Mouse (Mus musculus) CD8-positive naive resting alpha-beta T cell, adult 2 months (primary cell): ENCODE results near the gene 4931429L15Rik.
"Not testable (repeated sequence)": the region's sequence is repeated elsewhere in the genome, so short reads cannot be mapped to it uniquely, and the experiment has no call there.

Source experiments
- DNase-seq, 2 experiments: peaks; one replicate each; pipeline ENCODE4 v3.0.0; 2022; ENCODE audit warnings: low read depth in 2 of 2, low spot score in 2 of 2

Gene 4931429L15Rik

GRCm38 (mm10) chr9:46319886-46320285, at the start of gene 4931429L15Rik:
Gene 4931429L15Rik, minus strand, starts transcription at chr9:46319986.
- not testable (repeated sequence) for DNase-seq

GRCm38 (mm10) chr9:46362459-46362858, 42.7 kb upstream of the 4931429L15Rik start:
- no peak for DNase-seq

- DNase-seq, result no peak
Measured at GRCm38 (mm10) chr9:46361461-46362111, 41.8 kb upstream of the 4931429L15Rik start.

- peak; percentile 19 to 34 for DNase-seq
Measured at GRCm38 (mm10) chr9:46353992-46354391, 34.2 kb upstream of the 4931429L15Rik start.

- no peak for DNase-seq
Measured at GRCm38 (mm10) chr9:46353330-46353724, 33.5 kb upstream of the 4931429L15Rik start.

- no peak for DNase-seq
Measured at GRCm38 (mm10) chr9:46352651-46353329, 33.0 kb upstream of the 4931429L15Rik start.

GRCm38 (mm10) chr9:46350451-46350981, 30.7 kb upstream of the 4931429L15Rik start:
- DNase-seq, result no peak

GRCm38 (mm10) chr9:46345887-46346665, 26.3 kb upstream of the 4931429L15Rik start:
- no peak for DNase-seq

- DNase-seq, result no peak
Measured at GRCm38 (mm10) chr9:46339051-46339652, 19.4 kb upstream of the 4931429L15Rik start.

GRCm38 (mm10) chr9:46338384-46338783, 18.6 kb upstream of the 4931429L15Rik start:
- DNase-seq, result no peak

GRCm38 (mm10) chr9:46337852-46338291, 18.1 kb upstream of the 4931429L15Rik start:
- DNase-seq, result no peak

GRCm38 (mm10) chr9:46337331-46337730, 17.5 kb upstream of the 4931429L15Rik start:
- no peak for DNase-seq

- DNase-seq, result not testable (repeated sequence)
Measured at GRCm38 (mm10) chr9:46336294-46336693, 16.5 kb upstream of the 4931429L15Rik start.

GRCm38 (mm10) chr9:46335461-46335995, 15.7 kb upstream of the 4931429L15Rik start:
- no peak for DNase-seq

- DNase-seq, result no peak
Measured at GRCm38 (mm10) chr9:46334471-46335025, 14.8 kb upstream of the 4931429L15Rik start.

GRCm38 (mm10) chr9:46331301-46331700, 11.5 kb upstream of the 4931429L15Rik start:
- DNase-seq, result no peak

GRCm38 (mm10) chr9:46330586-46330895, 10.8 kb upstream of the 4931429L15Rik start:
- no peak for DNase-seq

- no peak for DNase-seq
Measured at GRCm38 (mm10) chr9:46329801-46330585, 10.2 kb upstream of the 4931429L15Rik start.

- DNase-seq, result no peak
Measured at GRCm38 (mm10) chr9:46329250-46329648, 9.5 kb upstream of the 4931429L15Rik start.
